Mouse (Mus musculus): ENCODE data around the gene Asmt.
A peak's percentile ranks its signal among the peaks of the same experiment; 100 is the strongest.

Gene Asmt

DNA sequence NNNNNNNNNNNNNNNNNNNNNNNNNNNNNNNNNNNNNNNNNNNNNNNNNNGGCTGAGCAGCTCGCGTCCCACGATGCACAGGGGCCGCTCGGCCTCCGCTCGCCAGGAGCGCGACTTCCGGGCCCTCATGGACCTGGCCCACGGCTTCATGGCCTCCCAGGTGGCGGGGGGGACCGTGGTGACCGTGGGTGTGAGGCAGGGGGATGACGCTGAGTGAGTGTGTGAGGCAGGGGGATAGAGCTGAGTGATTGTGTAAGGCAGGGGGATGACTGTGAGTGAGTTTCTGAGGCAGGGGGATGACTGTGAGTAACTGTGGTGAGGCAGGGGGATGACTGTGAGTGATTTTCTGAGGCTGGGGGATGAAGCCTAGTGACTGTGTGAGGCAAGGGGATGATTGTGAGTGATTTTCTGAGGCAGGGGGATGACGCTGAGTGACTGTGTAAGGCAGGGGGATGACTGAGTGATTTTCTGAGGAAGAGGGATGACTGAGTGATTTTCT, at the start of gene Asmt:
TSS of gene Asmt (plus strand) at position 51 of the 499 bp plus-strand sequence.
- no peak for DNase-seq (ENCODE audit: low read depth, low spot score)

DNA sequence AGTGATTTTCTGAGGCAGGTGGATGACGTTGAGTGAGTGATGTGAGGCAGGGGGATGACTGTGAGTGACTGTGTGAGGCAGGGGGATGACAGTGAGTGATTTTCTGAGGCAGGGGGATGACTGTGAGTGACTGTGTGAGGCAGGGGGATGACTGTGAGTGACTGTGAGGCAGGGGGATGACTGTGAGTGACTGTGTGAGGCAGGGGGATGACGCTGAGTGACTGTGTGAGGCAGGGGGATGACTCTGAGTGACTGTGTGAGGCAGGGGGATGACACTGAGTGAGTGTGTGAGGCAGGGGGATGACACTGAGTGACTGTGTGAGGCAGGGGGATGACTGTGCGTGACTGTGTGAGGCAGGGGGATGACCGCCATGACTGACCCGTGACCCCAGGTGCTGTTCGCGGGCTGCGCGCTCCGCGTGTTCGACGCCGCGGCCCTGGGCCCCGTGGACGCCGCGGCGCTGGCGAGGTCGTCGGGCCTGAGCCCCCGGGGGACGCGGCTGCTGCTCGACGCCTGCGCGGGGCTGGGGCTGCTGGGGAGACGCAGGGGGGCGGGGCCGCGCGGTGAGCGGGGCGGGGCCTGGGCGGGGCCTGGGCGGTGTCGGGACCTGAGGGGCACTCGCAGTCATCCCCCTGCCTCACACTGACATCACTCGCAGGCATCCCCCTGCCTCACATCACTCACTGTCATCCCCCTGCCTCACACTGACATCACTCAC, 948 bp downstream of the Asmt start:
- no peak for DNase-seq (ENCODE audit: low read depth, low spot score)

DNA sequence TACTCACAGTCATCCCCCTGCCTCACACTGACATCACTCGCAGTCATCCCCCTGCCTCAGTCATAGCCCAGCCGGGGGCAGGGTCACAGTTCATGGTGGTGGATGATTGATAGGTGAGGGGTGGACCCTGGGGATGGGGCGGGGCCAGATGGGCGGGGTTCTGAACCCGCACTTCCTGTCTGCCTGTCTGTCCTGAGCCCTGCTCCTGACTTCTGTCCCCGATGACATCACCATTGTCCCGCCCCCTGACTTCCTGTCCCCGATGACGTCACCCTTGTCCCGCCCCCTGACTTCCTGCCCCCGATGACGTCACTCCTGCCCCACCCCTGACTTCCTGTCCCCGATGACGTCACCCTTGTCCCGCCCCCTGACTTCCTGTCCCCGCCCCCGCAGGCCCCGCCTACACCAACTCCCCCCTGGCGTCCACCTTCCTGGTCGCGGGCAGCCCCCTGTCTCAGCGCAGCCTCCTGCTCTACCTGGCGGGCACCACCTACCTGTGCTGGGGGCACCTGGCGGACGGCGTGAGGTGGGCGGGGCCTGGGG, 1.9 kb downstream of the Asmt start:
- DNase-seq (ENCODE audit: low read depth, low spot score), result no peak

- no peak for DNase-seq (ENCODE audit: low read depth, low spot score)
Observed at GRCm38 (mm10) chrX:170674885-170675876, 2.7 kb downstream of the Asmt start.

- peak; percentile 74 for DNase-seq (ENCODE audit: low read depth, low spot score)
Observed at GRCm38 (mm10) chrX:170675923-170676605, 3.6 kb downstream of the Asmt start.

- DNase-seq (ENCODE audit: low read depth, low spot score), result no peak
Observed at GRCm38 (mm10) chrX:170676606-170677239, 4.3 kb downstream of the Asmt start.

- no peak for DNase-seq (ENCODE audit: low read depth, low spot score)
Observed at GRCm38 (mm10) chrX:170677266-170677665, 4.8 kb downstream of the Asmt start.

GRCm38 (mm10) chrX:170677680-170678079, 5.2 kb downstream of the Asmt start:
- DNase-seq (ENCODE audit: low read depth, low spot score), result no peak
